Mouse (Mus musculus) lung, postnatal 0 days (tissue): ENCODE results near the gene Jpt1. TPM values are rescaled to one million over a fixed set of nuclear protein-coding genes. Genes with fewer than 3 reads are reported as not detected.
"Not testable (repeated sequence)": the region's sequence is repeated elsewhere in the genome, so short reads cannot be mapped to it uniquely, and the experiment has no call there.

ENCODE experiments used
- ATAC-seq: fragments of 200-750 bp; cut with Nextera tagmentation; 2 replicates; pipeline ENCODE4 v1.8.0; 2017; ENCODE audit warnings: moderate library complexity
- DNase-seq: peaks from one replicate; pipeline ENCODE4 v3.0.0-alpha.2; 2016; ENCODE audit warnings: low spot score
- H3K27ac ChIP-seq: fragments of 300-500 bp; sonication (generic); 2 replicates; pipeline ENCODE4 v1.5.1; 2014; ENCODE audit warnings: antibody characterized with exemption, mild to moderate bottlenecking, low read length, mixed read lengths
- H3K27me3 ChIP-seq: fragments of 300-500 bp; sonication (generic); replicated peaks from 2 replicates; pipeline ENCODE4 v1.6.1; 2014; ENCODE audit warnings: low read length, mixed read lengths; ENCODE audit not compliant: insufficient read depth
- H3K36me3 ChIP-seq: fragments of 300-500 bp; sonication (generic); 2 replicates; pipeline ENCODE4 v1.6.1; 2014; ENCODE audit warnings: low read length, mixed read lengths; ENCODE audit not compliant: insufficient read depth
- H3K4me1 ChIP-seq: fragments of 300-500 bp; sonication (generic); 2 replicates; pipeline ENCODE4 v1.6.1; 2014; ENCODE audit warnings: antibody characterized with exemption, low read depth, low read length, mixed read lengths; ENCODE audit not compliant: insufficient read depth
- H3K4me2 ChIP-seq: fragments of 300-500 bp; sonication (generic); replicated peaks from 2 replicates; pipeline ENCODE4 v1.6.1; 2014; ENCODE audit warnings: low read depth, mild to moderate bottlenecking, low read length, moderate library complexity, mixed read lengths
- H3K4me3 ChIP-seq: fragments of 300-500 bp; sonication (generic); 2 replicates; pipeline ENCODE4 v1.5.1; 2014; ENCODE audit warnings: low read depth, low read length
- H3K9ac ChIP-seq: fragments of 300-500 bp; sonication (generic); replicated peaks from 2 replicates; pipeline ENCODE4 v1.6.1; 2014; ENCODE audit warnings: low read depth, mild to moderate bottlenecking
- H3K9me3 ChIP-seq: fragments of 300-500 bp; sonication (generic); 2 replicates; pipeline ENCODE4 v1.6.1; 2016; ENCODE audit warnings: low read length, mixed read lengths
- CTCF ChIP-seq: IDR thresholded peaks from 2 replicates; pipeline ENCODE4 v1.5.1; 2016; ENCODE audit warnings: antibody characterized with exemption, mild to moderate bottlenecking
- EP300 ChIP-seq: IDR thresholded peaks from 2 replicates; pipeline ENCODE4 v1.6.1; 2016; ENCODE audit warnings: antibody characterized with exemption, mild to moderate bottlenecking, control low read depth
- WGBS: fragments of 180-500 bp; shearing (Covaris S2); extraction: QIAGEN DNeasy Blood & Tissue Kit; methylation state at CpG from one replicate; pipeline ENCODE4 v1.1.7; 2014; 5-methylcytosine and 5-hydroxymethylcytosine counted together
- polyA plus RNA-seq: library from polyadenylated mRNA; unstranded; fragments of >200 nt; fragmentation: Nextera tagmentation; extraction: Ambion mirVana; gene quantifications from 2 replicates; pipeline ENCODE4 v1.2.1, GENCODE M21; 2015

Gene Jpt1
- polyA plus RNA-seq, 1 experiment from 2014 or later: 201 TPM

DNA sequence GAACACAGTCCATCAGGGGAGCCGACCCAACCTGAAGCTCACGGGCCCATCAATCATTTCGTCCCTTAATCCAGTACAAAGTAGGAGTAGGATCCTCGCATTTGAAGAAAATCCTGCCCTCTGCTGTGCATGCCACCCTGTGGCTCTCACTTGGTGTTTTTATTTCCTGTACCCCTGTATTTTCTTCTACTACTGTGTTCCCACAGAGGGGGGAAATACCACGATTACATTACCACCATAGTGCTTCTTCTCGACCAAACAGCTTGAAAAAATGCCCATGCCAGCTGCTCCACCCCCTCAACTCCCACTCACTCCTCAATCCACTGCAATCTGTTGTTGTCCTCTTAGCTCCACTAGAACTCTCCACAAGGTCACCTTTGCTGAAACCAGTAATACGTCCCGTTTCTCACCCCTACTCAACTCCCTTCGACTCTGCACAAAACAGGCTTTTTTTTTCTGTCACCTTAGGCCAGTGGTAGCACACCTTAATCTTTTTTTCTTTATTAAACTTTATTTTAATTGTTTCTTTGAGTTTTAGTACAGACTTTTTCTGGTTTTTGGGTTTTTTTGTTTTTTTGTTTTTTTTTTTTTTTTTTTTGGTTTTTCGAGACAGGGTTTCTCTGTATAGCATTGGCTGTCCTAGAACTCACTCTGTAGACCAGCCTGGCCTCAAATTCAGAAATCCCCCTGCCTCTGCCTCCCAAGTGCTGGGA lies 22.8 kb upstream of the Jpt1 start:
- H3K4me2 ChIP-seq: peak overlapping the region; percentile 44
- ATAC-seq (no peak), DNase-seq (no peak)
- no peak overlapping the region for H3K4me3 ChIP-seq
- H3K27me3 ChIP-seq: no peaks in the 10 kb centered on the region
- 0 out of 2 replicates have a peak overlapping the region, but pooled peaks have one; percentile 13 for H3K9ac ChIP-seq
- H3K27ac ChIP-seq: peak overlapping the region; percentile 99
- 76% methylated on average over 10 of the region's 10 CpGs for WGBS
- no peaks in the 10 kb centered on the region for H3K36me3 ChIP-seq
- H3K4me1 ChIP-seq: 0 out of 2 replicates have a peak, but pooled peaks cover 2% of the 10 kb centered on the region
- H3K9me3 ChIP-seq: no peaks in the 10 kb centered on the region
- TF ChIP-seq CTCF (peak; percentile 23; the same call in 1 of the 2 replicates), EP300 (no peak)

DNA sequence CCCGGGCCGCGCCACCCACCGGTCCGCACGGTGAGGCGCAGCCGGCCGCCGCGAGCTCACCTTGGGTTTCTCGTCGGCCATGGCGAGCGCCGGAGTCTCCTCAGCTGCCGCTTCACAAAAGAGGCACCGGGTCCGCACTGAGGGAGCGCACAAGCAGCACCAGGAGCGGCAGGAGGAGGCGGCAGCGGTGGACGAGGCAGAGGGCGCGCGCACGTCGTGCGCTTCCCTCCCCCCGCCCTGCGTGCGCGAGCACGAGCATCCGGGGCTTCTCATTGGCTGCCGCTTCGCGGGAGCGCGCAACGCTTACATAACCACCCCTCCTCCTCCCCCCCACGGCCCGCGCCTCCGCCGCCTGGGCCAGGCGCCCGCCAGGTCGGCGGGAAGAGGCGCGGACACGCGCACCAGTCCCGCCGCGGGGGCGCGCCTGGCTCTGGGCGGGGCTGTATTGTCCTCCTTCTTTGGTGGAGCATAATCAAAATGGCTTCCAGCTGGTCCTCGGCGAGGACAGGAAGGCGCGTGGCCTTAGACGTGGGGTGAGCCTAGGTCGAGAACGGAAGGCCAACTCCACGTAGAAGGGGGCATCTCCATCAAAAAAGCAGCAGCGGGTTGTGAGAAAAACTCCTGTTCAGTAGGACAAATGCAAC lies 22.0 kb upstream of the Jpt1 start, which contains the start of gene Sumo2:
TSS of gene Sumo2 (minus strand) at position 239 of the 644 bp plus-strand sequence.
- TF ChIP-seq CTCF: no peak; the same call in 1 of the 2 replicates
- TF ChIP-seq EP300: no peak

DNA sequence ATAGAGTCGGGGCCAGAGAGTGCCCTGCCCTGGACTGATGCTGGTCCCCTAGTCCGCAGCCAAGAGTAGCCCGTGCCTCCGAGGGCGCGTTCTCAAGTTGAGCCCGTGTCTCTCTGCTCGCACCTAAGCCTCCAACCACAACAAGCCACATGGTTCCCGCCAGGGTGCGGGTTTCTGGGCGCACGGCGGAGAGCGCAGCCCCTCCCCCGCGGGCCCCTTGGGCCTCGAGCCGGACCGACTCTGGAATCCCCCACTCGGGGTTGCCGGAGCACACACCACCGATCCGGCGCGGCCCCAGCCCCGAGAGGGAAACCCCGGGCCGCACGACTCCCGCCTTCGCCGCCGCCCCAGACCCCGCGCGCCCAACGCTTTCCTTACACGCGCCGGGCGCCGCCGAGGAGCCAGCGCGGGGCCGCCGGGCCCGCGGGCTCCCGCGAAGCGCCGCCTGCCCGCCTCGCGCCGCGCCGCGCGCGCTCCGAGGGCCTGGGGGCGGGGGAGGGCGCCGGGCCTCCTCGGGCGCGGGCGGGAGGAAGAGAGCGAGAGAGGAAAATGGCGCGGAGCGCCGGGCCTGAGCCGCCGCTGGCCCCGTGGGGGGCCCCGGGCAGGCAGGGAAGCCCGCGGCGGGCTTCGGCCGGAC lies 21.3 kb upstream of the Jpt1 start:
- DNase-seq (peak; percentile 85), ATAC-seq (peak; percentile 80)
- H3K4me3 ChIP-seq: peak overlapping the region; percentile 87
- H3K27me3 ChIP-seq: no peaks in the 10 kb centered on the region
- H3K36me3 ChIP-seq: no peaks in the 10 kb centered on the region
- WGBS: under 1% methylated on average over 65 of the region's 84 CpGs
- peak; percentile 14 for TF ChIP-seq CTCF
- no peak for TF ChIP-seq EP300
- peak overlapping the region; percentile 81 for H3K4me2 ChIP-seq
- H3K27ac ChIP-seq: peak overlapping the region; percentile 99
- H3K9ac ChIP-seq: peak overlapping the region; percentile 88
- no peaks in the 10 kb centered on the region for H3K9me3 ChIP-seq
- H3K4me1 ChIP-seq: 0 out of 2 replicates have a peak, but pooled peaks cover 2% of the 10 kb centered on the region

More for the DNA sequence above, 22.0 kb upstream of the Jpt1 start, which contains the start of gene Sumo2:
- DNase-seq (peak; percentile 95), ATAC-seq (peak; percentile 94)
- Histone ChIP-seq H3K9ac (peak within 1 kb of the TSS; percentile 88), H3K4me1 (0 out of 2 replicates have a peak, but pooled peaks cover 2% of the 10 kb centered on the region), H3K27ac (peak within 1 kb of the TSS; percentile 99), H3K4me2 (peak within 1 kb of the TSS; percentile 81), H3K36me3 (no peaks in the 10 kb centered on the region), H3K9me3 (no peaks in the 10 kb centered on the region), H3K27me3 (no peaks in the 10 kb centered on the region), H3K4me3 (peak within 1 kb of the TSS; percentile 87)
- WGBS: 1% methylated on average over 42 of the region's 70 CpGs

DNA sequence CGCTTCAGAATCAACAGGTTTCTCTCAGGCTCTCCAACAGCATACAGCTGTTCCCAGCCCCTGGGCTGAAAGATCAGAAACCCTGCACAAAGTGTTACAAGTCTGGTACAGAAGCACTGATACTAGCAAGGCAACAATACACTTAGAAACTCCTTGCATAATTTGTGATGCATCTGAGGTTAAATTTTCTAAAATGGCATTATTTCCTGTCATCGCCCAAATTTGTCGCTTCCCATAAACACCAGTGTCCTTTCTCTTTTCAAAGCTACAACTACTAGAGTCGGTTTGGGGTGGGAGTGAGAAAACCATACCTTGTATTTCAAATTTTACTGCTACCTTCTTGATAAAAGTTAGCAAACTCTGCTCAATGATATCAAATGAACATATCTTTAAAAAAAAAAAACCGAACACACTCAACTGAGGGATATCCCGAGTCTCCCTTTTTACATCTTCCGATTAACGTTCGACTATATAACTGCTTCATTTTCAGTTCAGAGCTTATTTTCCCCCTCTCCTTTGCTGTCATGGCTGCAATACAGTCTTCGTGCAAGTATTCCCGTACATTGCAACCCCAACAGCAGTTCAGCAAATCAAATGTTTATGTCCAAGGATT lies 20.7 kb upstream of the Jpt1 start:
- ATAC-seq (no peak), DNase-seq (no peak)
- H3K27me3 ChIP-seq: no peaks in the 10 kb centered on the region
- no peaks in the 10 kb centered on the region for H3K9me3 ChIP-seq
- TF ChIP-seq EP300: no peak
- no peak for TF ChIP-seq CTCF
- peak overlapping the region; percentile 81 for H3K4me2 ChIP-seq
- under 1% methylated on average over 11 of the region's 11 CpGs for WGBS
- peak overlapping the region; percentile 87 for H3K4me3 ChIP-seq
- peak overlapping the region; percentile 99 for H3K27ac ChIP-seq
- 0 out of 2 replicates have a peak, but pooled peaks cover 2% of the 10 kb centered on the region for H3K4me1 ChIP-seq
- no peaks in the 10 kb centered on the region for H3K36me3 ChIP-seq
- H3K9ac ChIP-seq: peak overlapping the region; percentile 88

DNA sequence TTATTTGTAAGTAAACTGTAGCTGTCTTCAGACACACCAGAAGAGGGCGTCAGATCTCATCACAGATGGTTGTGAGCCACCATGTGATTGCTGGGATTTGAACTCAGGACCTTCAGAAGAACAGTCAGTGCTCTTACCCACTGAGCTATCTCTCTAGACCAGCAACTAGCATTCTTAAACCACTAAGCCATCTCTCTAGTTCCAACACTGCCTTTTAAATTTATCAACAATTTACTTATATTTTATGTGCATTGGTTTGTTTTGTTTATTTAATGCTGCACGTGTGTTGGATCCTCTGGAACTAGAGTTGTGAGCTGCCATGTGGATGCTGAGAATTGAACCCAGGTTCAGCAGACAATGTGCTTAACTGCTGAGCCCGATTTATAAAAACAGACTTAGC lies 12.3 kb upstream of the Jpt1 start:
- H3K9me3 ChIP-seq, ATAC-seq, H3K4me1 ChIP-seq, H3K4me2 ChIP-seq, H3K27ac ChIP-seq, H3K4me3 ChIP-seq, H3K9ac ChIP-seq, H3K27me3 ChIP-seq, DNase-seq: not testable (repeated sequence)
- 76% methylated on average over 3 of the region's 3 CpGs for WGBS
- peaks cover 11% of the 10 kb centered on the region; the same call in 1 of the 2 replicates for H3K36me3 ChIP-seq

DNA sequence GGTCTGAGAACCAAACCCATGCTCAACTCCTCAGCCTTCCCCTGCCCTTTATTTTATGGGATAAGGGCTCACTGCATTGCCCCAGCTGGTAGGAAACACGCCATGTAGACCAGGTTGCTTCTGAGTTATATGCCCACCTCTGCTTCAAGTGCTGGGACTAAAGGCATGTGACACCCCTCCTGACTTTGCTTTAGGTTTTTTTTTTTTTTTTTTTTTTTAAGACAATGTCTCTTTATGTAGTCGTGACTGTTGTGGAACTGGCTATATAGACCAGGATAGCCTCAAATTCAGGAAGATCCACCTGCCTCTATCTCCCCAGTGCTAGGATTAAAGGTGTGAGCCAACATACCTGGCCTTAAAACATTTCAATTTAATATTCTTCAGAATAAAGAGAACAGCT lies 8.5 kb upstream of the Jpt1 start:
- WGBS: 65% methylated on average over 2 of the region's 2 CpGs
- peaks cover 15% of the 10 kb centered on the region for H3K36me3 ChIP-seq

More for the DNA sequence above, 8.5 kb upstream of the Jpt1 start:
- Histone ChIP-seq H3K27me3 (no peaks in the 10 kb centered on the region), H3K9me3 (no peaks in the 10 kb centered on the region), H3K4me1 (no peaks in the 10 kb centered on the region), H3K4me2 (no peak overlapping the region), H3K4me3 (no peak overlapping the region), H3K27ac (no peak overlapping the region), H3K9ac (no peak overlapping the region)
- TF ChIP-seq CTCF (no peak), EP300 (no peak)
- DNase-seq (no peak), ATAC-seq (no peak)
